ENCODE assay signal across 19 mouse cellular contexts in the genomic region with DNA sequence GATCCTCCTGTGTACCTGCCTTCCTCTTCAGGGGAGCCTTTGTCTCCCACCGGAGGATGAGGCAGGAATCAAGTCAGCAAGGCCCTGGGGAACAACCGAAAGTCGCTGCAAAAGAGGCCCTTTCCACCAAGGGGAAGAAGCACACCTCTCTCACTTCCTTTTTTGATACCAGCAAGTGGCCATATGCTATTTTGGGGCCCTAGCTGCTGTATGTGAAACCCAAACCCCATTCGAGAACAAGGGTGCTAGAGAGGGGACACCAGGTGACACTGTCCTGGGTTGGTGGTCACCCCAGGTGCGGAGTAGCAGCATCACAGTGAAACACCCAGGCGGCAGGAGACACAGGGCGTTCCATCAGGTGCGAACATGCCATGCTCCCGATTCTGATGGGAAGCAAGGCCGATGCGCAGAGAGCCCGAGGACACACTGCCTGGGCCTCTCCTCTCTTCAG. TPM values are rescaled to one million over a fixed set of nuclear protein-coding genes. Genes with fewer than 3 reads are reported as not detected.
DNase-seq lines count a peak whose midpoint lies in the region; ATAC-seq and TF ChIP-seq lines count a peak whose summit lies in the region.
"Had no signal": no experiment of that assay in that cellular context is flagged by ENCODE, and none has a peak within 500 bp of the region (broad histone marks: within the 10 kb centered on the region; RNA-seq: fewer than 3 reads in every experiment).

No protein-coding gene starts in this region.

- peak overlapping the region in 2 of 3 experiments; percentile 0 to 28 for H3K4me3 ChIP-seq in CH12.LX (replicated peaks in 1 of 3; ENCODE audit: low read depth in 2 of 3, low read length in 2 of 3, poor library complexity in 1 of 3)
- H3K4me3 ChIP-seq in hindbrain, embryonic 12.5 days = no peak overlapping the region
- H3K4me3 ChIP-seq: forebrain, embryonic 15.5 days; gastrocnemius, adult 2 months; hindbrain, embryonic 15.5 days had no signal

- in situ Hi-C loops in CH12.LX (cut with MboI; ENCODE audit: low pct_ligation_motif_present, low pct_unique_long_range_greater_than_20kb, low sequenced_read_pairs) = loop anchor here (5.0 kb wide), 2 partner anchors 33 to 303 kb away; no protein-coding TSS in a partner anchor

- H3K4me2 ChIP-seq in CH12.LX (ENCODE audit: insufficient read depth, low read depth, poor library complexity, severe bottlenecking) = peak overlapping the region; percentile 60
- no peak overlapping the region for H3K4me2 ChIP-seq in hindbrain, embryonic 12.5 days (replicated peaks)
- H3K4me2 ChIP-seq: forebrain, embryonic 15.5 days; hindbrain, embryonic 15.5 days had no signal

- TF ChIP-seq EP300 in CH12.LX (IDR thresholded peaks at IDR 0.05; ENCODE audit: low read length) = peak; percentile 99

- peak overlapping the region; percentile 6 for H3K9ac ChIP-seq in CH12.LX (ENCODE audit: insufficient read depth, low read depth)
- no peak overlapping the region for H3K9ac ChIP-seq in hindbrain, embryonic 12.5 days
- H3K9ac ChIP-seq: forebrain, embryonic 15.5 days; hindbrain, embryonic 15.5 days had no signal

- peak; percentile 30 for DNase-seq in layer of hippocampus, adult 11-12 months (ENCODE audit: low spot score)
- DNase-seq in layer of hippocampus, postnatal 36 days = no peak
- DNase-seq in CH12.LX (ENCODE audit: extremely low read depth) = peak; percentile 95
- DNase-seq in spleen, postnatal 10 days (ENCODE audit: low spot score in 2 of 2) = peak; percentile 39 to 51
- DNase-seq in kidney, postnatal 10 days = no peak
- DNase-seq in retina, embryonic 14.5 days (ENCODE audit: low spot score) = no peak
- DNase-seq: cerebellum, adult 18-20 months; gastrocnemius, adult 2 months; kidney, adult 18-20 months; kidney, postnatal 36 days; liver; lung, postnatal 10 days had no signal

- no peaks in the 10 kb centered on the region for H3K79me2 ChIP-seq in CH12.LX (replicated peaks; ENCODE audit: control insufficient read depth, extremely low read depth, insufficient read depth, poor library complexity, severe bottlenecking)

- H3K27me3 ChIP-seq in CH12.LX (replicated peaks) = peaks cover 2% of the 10 kb centered on the region
- peaks cover 5% of the 10 kb centered on the region; the same call in 1 of the 2 replicates for H3K27me3 ChIP-seq in hindbrain, embryonic 12.5 days
- H3K27me3 ChIP-seq: forebrain, embryonic 15.5 days; hindbrain, embryonic 15.5 days had no signal

- TF ChIP-seq POLR2A in CH12.LX (IDR thresholded peaks at IDR 0.05; ENCODE audit: low read depth, low read length) = peak; percentile 45; the same call in 1 of the 2 replicates

- peak; percentile 9 for TF ChIP-seq RAD21 in CH12.LX (IDR thresholded peaks at IDR 0.05; ENCODE audit: low read depth, low read length)

- no peaks in the 10 kb centered on the region for H3K36me3 ChIP-seq in CH12.LX (replicated peaks in 1 of 2; ENCODE audit: control insufficient read depth in 1 of 2, insufficient read depth in 1 of 2, low read length in 1 of 2)
- H3K36me3 ChIP-seq in hindbrain, embryonic 12.5 days = no peaks in the 10 kb centered on the region
- H3K36me3 ChIP-seq: forebrain, embryonic 15.5 days; hindbrain, embryonic 15.5 days had no signal

- whole genome bisulfite sequencing in hindbrain, embryonic 12.5 days = 86% methylated on average over 12 of the region's 12 CpGs

- H3K9me3 ChIP-seq in CH12.LX (replicated peaks; ENCODE audit: low read length) = no peaks in the 10 kb centered on the region
- H3K9me3 ChIP-seq in hindbrain, embryonic 12.5 days (replicated peaks) = no peaks in the 10 kb centered on the region
- H3K9me3 ChIP-seq: forebrain, embryonic 15.5 days; hindbrain, embryonic 15.5 days had no signal

- H3K4me1 ChIP-seq in CH12.LX (ENCODE audit: control insufficient read depth in 1 of 2, insufficient read depth in 2 of 2) = peaks cover 59 to 95% of the 10 kb centered on the region in 2 experiments
- H3K4me1 ChIP-seq in hindbrain, embryonic 12.5 days = peaks cover 10% of the 10 kb centered on the region; the same call in 1 of the 2 replicates

- TF ChIP-seq CTCF in CH12.LX (conservative IDR thresholded peaks at IDR 0.05 in 1 of 2, IDR thresholded peaks at IDR 0.05 in 1 of 2; ENCODE audit: low read depth in 2 of 2, low read length in 2 of 2) = no peak; a peak in 1 of 4 replicates

- H3K27ac ChIP-seq in CH12.LX (ENCODE audit: insufficient read depth, low read depth) = peak overlapping the region; percentile 82
- H3K27ac ChIP-seq in hindbrain, embryonic 12.5 days = no peak overlapping the region
- H3K27ac ChIP-seq: forebrain, embryonic 15.5 days; gastrocnemius, adult 2 months; hindbrain, embryonic 15.5 days; stomach, postnatal 0 days had no signal

- ATAC-seq in megakaryocyte, adult 5-6 weeks (ENCODE audit: poor library complexity, severe bottlenecking) = peak; percentile 69
- ATAC-seq in hindbrain, embryonic 12.5 days (ENCODE audit: low FRiP score) = no peak
- ATAC-seq: activated CD4-positive, CD25-positive, alpha-beta regulatory T cell, adult 4 months; forebrain, embryonic 15.5 days had no signal

- dilution Hi-C loops in CH12.LX (cut with MboI; ENCODE audit: extremely low pct_ligation_motif_present, extremely low pct_unique_long_range_greater_than_20kb, low sequenced_read_pairs) = no loop called here

TF ChIP-seq in CH12.LX, 34 proteins besides CTCF, POLR2A, EP300 and RAD21:
- TF ChIP-seq KAT2A (IDR thresholded peaks at IDR 0.05; ENCODE audit: insufficient replicate concordance, low read length) (0 out of 2 replicates have a peak, but pooled peaks have one; percentile 62), NELFE (IDR thresholded peaks at IDR 0.05; ENCODE audit: low read depth, low read length) (no peak; the same call in 1 of the 2 replicates), MYC (IDR thresholded peaks at IDR 0.05; ENCODE audit: low read depth, low read length) (peak; percentile 86), SMC3 (IDR thresholded peaks at IDR 0.05; ENCODE audit: low read depth, low read length) (no peak; the same call in 1 of the 2 replicates), USF1 (IDR thresholded peaks at IDR 0.05; ENCODE audit: low read depth, low read length) (no peak), JUND (conservative IDR thresholded peaks at IDR 0.05; ENCODE audit: low read depth, low read length) (peak; percentile 65; the same call in 1 of the 2 replicates), POLR2AphosphoS2 (IDR thresholded peaks at IDR 0.05; ENCODE audit: low read depth, low read length) (no peak), GABPA (IDR thresholded peaks at IDR 0.05; ENCODE audit: insufficient replicate concordance, low read depth, low read length) (no peak), SIN3A (IDR thresholded peaks at IDR 0.05; ENCODE audit: low read length) (peak; percentile 80), E2F4 (IDR thresholded peaks at IDR 0.05; ENCODE audit: insufficient replicate concordance, low read depth, low read length) (no peak), ZMIZ1 (IDR thresholded peaks at IDR 0.05; ENCODE audit: low read depth, low read length) (peak; percentile 76; the same call in 1 of the 2 replicates), ETS1 (conservative IDR thresholded peaks at IDR 0.05; ENCODE audit: low read depth, low read length) (peak; percentile 99), UBTF (IDR thresholded peaks at IDR 0.05; ENCODE audit: low read depth, low read length) (no peak), TCF12 (IDR thresholded peaks at IDR 0.05; ENCODE audit: low read depth, low read length) (peak; percentile 100), NRF1 (IDR thresholded peaks at IDR 0.05; ENCODE audit: low read depth, low read length) (peak; percentile 45; the same call in 1 of the 2 replicates), CHD2 (IDR thresholded peaks at IDR 0.05; ENCODE audit: low read length) (peak; percentile 95), MAZ (IDR thresholded peaks at IDR 0.05; ENCODE audit: low read depth, low read length) (no peak; the same call in none of the 2 replicates), MAX (IDR thresholded peaks at IDR 0.05; ENCODE audit: low read length) (peak; percentile 87), TBP (conservative IDR thresholded peaks at IDR 0.05; ENCODE audit: low read depth, low read length) (no peak), IRF4 (IDR thresholded peaks at IDR 0.05; ENCODE audit: low read depth, low read length) (peak; percentile 100), PAX5 (IDR thresholded peaks at IDR 0.05; ENCODE audit: low read length) (no peak), MXI1 (IDR thresholded peaks at IDR 0.05; ENCODE audit: low read depth, low read length) (peak; percentile 58), HCFC1 (IDR thresholded peaks at IDR 0.05; ENCODE audit: low read depth, low read length) (peak; percentile 52; the same call in 1 of the 2 replicates), MEF2A (IDR thresholded peaks at IDR 0.05; ENCODE audit: borderline replicate concordance, low read depth, low read length) (peak; percentile 100), CHD1 (IDR thresholded peaks at IDR 0.05; ENCODE audit: low read depth, low read length) (no peak), BHLHE40 (IDR thresholded peaks at IDR 0.05; ENCODE audit: low read depth, low read length) (peak; percentile 99), JUN (IDR thresholded peaks at IDR 0.05; ENCODE audit: insufficient read depth, low read depth, low read length) (peak; percentile 83), ZC3H11A (IDR thresholded peaks at IDR 0.05; ENCODE audit: low read depth, low read length) (no peak; the same call in 1 of the 2 replicates), MAFK (IDR thresholded peaks at IDR 0.05; ENCODE audit: insufficient replicate concordance, low read length) (peak; percentile 93), ELF1 (IDR thresholded peaks at IDR 0.05; ENCODE audit: low read depth, low read length) (peak; percentile 51; the same call in 1 of the 2 replicates), USF2 (conservative IDR thresholded peaks at IDR 0.05; ENCODE audit: low read depth, low read length) (no peak), RCOR1 (conservative IDR thresholded peaks at IDR 0.05; ENCODE audit: low read depth, low read length) (peak; percentile 99), ZNF384 (IDR thresholded peaks at IDR 0.05; ENCODE audit: low read depth, low read length) (no peak), ZKSCAN1 (IDR thresholded peaks at IDR 0.05; ENCODE audit: borderline replicate concordance, low read depth, low read length) (no peak)

RNA-seq across cellular contexts. Expression of a gene that starts 17.6 kb away (rescaled TPM):
- 1 to 10 TPM; 1.1 to 1.4 TPM for total RNA-seq in layer of hippocampus, postnatal 36 days (2021)
- total RNA-seq in CH12.LX (2012; rRNA removed) (260 and 365 TPM in 2 replicates), CH12.LX (2014; rRNA removed) (338 and 355 TPM in 2 replicates)
- polyA plus RNA-seq in CH12.LX (2012; ENCODE audit: insufficient read length, low read depth) = 299 and 356 TPM in 2 replicates
- 59.3 and 72.4 TPM in 2 replicates for total RNA-seq in megakaryocyte, adult 5-6 weeks (2015)
- 82.6 and 119 TPM in 2 replicates for total RNA-seq in megakaryocyte, adult 5-6 weeks (2017)
- polyA plus RNA-seq in hindbrain, embryonic 12.5 days (2016; fragmentation: Nextera tagmentation; extraction: Ambion mirVana) = 1.1 and 1.5 TPM in 2 replicates
- polyA plus RNA-seq: C2C12 had no signal

Comparison
In these comparisons a context has a peak if more than half of its experiments do, and no peak if none do; other contexts are left out.
1. DNase-seq: peak in layer of hippocampus, adult 11-12 months (single experiment), CH12.LX (single experiment) and spleen, postnatal 10 days (2 of 2); none in layer of hippocampus, postnatal 36 days (0 of 2), kidney, postnatal 10 days (single experiment) and retina, embryonic 14.5 days (single experiment).
2. RNA of a gene that starts 17.6 kb away (total RNA-seq): 260 to 365 TPM in CH12.LX and 59.3 to 119 TPM in megakaryocyte, adult 5-6 weeks; 1.1 to 1.4 TPM in layer of hippocampus, postnatal 36 days; every median in the first group is over 10 times any median in the second.